Mouse (Mus musculus) T-helper 2 cell (primary cell): ENCODE measurements around the gene Dcdc2a.

Experiments
- in situ Hi-C: fragments of 300-600 bp; cut with MboI, MseI; formaldehyde crosslinking; loops from one replicate; pipeline ENCODE4 v1.15.1; 2025; ENCODE audit warnings: high pct_unique_total_duplicates

Dcdc2a gene

DNA sequence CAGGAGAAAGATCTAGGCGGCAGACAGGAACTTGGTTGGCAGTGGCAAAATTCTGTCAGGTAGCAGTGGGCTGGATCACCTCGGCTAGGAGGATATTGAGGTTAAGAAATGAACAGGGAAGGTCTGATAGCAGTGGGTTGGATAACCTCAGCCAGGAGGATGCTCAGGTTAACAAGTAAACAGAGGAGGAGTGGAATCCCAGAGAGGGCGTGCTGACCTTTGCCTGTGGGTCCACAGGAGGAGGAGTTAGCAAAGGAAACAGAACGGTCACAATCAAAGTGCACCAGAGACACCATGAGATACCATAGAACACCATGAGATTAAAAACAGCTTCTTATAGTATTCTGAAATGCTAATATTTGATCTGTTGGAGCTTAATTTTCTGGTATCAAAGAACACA is 38.6 kb downstream of the Dcdc2a start:
- in situ Hi-C loops: no loop called here

- in situ Hi-C loops: no loop called here
Observed at GRCm38 (mm10) chr13:25097348-25097747, 41.5 kb downstream of the Dcdc2a start.

DNA sequence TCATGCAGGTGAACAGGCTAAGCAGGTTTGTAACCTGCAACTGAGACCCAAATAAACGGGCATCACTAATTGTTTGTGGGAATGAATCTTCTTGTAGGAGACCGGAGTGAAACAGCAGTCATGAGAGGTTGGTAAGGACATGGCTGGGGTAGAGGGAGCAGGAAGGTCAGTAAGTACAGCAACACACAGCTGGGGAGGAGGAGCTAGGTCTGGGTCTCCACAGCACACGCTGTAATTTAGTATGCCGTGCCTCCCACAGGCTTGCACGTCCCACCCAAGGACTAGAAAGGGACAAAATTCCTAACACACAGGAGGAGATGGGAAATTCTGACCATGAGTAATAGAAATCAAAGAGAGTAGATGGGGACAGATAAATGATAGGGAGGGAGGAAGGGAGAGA is 42.8 kb downstream of the Dcdc2a start:
- in situ Hi-C loops: no loop called here

GRCm38 (mm10) chr13:25099508-25099907 is 43.7 kb downstream of the Dcdc2a start:
- in situ Hi-C loops: no loop called here

DNA sequence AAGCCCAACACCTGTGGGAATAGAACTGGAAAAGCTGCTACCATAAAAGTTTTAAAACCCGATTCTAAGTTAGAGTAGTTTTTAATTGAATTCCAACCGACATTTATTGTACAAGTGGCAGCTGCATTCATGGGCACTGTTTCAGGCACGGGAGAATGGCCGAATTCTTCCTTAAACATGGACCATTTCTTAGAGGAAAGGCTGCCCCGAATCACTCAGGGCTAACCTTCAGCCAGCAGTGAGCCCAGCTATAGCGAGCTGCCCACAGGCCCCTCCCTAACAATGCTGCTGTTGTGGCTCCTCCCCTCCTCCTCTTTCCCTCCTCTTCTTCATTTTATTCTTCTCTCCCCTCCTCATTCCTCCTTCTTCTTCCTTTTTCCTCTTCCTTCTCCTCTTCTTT is 44.8 kb downstream of the Dcdc2a start:
- in situ Hi-C loops: no loop called here

GRCm38 (mm10) chr13:25105671-25106070 is 49.9 kb downstream of the Dcdc2a start:
- in situ Hi-C loops: no loop called here

- in situ Hi-C loops: no loop called here
Observed at GRCm38 (mm10) chr13:25106740-25107139, 50.9 kb downstream of the Dcdc2a start.

GRCm38 (mm10) chr13:25108353-25108752 is 52.5 kb downstream of the Dcdc2a start:
- in situ Hi-C loops: no loop called here

GRCm38 (mm10) chr13:25110592-25111095 is 54.8 kb downstream of the Dcdc2a start:
- in situ Hi-C loops: no loop called here

- in situ Hi-C loops: loop anchor here (5.0 kb wide), 1 partner anchor 93 kb away; the partner anchor contains the start of gene Mrs2
Observed at GRCm38 (mm10) chr13:25115429-25115881, 59.7 kb downstream of the Dcdc2a start.

- in situ Hi-C loops: loop anchor here (5.0 kb wide), 1 partner anchor 94 kb away; the partner anchor contains the start of gene Mrs2
Observed at GRCm38 (mm10) chr13:25115971-25116370, 60.2 kb downstream of the Dcdc2a start.

- in situ Hi-C loops: no loop called here
Observed at GRCm38 (mm10) chr13:25122740-25123335, 67.0 kb downstream of the Dcdc2a start.

GRCm38 (mm10) chr13:25127216-25127615 is 71.4 kb downstream of the Dcdc2a start:
- in situ Hi-C loops: no loop called here

- in situ Hi-C loops: no loop called here
Observed at GRCm38 (mm10) chr13:25127806-25128205, 72.0 kb downstream of the Dcdc2a start.

- in situ Hi-C loops: no loop called here
Observed at GRCm38 (mm10) chr13:25128766-25129165, 73.0 kb downstream of the Dcdc2a start.

DNA sequence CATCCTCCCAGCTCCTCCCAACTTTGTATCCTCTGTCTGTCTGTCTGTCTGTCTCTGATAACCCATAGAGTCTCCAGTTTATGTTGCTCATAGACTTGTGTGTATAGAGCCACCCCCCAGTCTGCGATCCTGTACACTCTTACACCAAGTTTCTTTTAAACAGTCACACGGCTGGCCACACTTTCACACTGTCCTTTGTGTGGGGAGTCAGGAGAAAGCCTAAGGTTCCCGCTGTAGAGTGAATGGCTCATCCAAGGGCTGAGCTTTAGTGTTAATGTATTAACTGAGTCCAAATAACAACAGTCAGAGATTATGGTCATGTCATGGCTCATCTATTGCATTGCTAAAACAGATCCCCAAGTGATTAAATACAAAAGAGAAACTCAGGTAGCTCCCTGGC is 87.3 kb downstream of the Dcdc2a start:
- in situ Hi-C loops: no loop called here

DNA sequence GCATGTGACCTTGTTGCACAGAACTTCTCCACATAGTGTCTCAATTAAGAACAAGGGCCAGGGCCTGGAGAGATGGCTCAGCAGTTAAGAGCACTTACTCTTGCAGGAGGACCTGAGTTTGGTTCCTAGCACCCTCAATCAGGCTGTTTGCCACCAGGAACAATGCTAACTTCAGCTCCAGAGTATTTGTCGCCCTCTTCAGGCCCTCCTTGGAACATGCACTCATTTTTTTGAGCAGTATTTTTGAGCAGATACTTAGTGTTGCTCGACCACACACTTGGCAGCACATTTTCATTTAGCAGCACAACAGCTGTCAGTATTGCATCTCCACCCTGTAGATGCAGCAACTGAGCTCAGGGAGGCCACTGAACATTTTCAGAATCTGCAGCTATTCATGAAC is 88.3 kb downstream of the Dcdc2a start:
- in situ Hi-C loops: no loop called here

DNA sequence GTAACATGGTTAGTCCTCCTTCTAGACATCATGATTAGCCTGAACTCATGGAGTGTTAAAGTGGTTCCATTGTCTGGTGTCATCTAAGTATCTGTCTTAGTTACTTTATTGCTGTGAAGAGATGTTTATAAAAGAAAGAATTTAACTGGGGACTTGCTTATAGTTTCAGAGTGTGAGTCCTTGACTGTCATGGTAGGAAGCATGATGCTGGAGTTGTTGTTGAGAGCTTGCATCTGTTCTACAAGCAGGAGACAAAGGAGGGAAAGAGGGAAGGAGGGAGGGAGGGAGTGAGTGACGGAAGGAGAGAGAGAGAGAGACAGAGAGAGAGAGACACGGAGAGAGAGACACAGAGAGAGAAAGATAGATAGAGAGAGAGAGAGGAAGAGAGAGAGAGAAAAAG is 90.4 kb downstream of the Dcdc2a start:
- in situ Hi-C loops: no loop called here

DNA sequence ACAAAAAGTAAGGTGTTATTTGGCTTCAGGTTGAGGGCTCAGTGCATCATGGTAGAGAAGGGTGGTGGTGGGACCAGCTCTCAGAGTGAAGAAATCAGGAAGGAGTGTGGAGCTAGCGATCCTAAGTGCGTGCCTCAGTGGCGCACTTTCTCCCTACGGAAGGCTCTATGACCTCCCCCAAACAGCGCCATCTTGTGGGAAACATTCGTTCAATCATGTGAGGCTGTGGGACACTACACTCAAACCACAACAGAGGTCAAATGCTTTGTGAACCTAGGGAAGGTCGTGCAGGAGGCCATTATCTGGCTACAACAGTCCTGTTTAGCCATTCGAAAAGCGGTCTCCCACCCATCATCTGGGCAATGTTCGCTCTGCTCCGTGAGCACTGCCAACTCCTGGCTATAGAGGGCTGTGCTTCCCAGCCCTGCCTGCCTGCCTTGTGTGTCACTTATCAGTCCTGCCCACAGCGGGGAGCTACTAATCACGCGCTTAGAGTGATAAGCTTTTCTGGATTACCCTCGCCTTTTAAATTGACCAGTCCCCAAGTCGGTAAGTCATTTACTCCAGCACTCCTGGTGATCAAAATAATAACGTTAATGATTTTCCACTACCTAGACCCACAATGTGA is 94.5 kb downstream of the Dcdc2a start:
- in situ Hi-C loops: no loop called here

DNA sequence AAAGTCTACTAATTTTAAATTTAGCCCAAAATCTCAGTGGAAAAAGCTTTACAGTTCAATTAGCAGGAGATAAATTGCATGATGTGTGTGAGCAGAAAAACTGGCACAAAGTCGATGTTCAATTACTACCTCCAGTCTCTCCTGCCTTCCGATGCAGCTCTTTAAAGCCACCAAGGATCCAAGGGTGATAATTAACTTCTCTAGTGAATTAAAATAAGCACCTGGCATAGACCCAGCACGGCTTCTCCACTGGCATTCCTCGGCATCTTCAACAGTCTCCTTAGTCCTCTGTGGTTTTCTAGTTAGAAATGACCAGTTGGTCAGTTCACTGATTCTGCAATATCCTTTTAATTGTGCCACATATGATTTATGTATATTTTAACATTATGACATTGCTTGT is 95.1 kb downstream of the Dcdc2a start:
- in situ Hi-C loops: no loop called here

GRCm38 (mm10) chr13:25159917-25160316 is 104.1 kb downstream of the Dcdc2a start:
- in situ Hi-C loops: no loop called here

DNA sequence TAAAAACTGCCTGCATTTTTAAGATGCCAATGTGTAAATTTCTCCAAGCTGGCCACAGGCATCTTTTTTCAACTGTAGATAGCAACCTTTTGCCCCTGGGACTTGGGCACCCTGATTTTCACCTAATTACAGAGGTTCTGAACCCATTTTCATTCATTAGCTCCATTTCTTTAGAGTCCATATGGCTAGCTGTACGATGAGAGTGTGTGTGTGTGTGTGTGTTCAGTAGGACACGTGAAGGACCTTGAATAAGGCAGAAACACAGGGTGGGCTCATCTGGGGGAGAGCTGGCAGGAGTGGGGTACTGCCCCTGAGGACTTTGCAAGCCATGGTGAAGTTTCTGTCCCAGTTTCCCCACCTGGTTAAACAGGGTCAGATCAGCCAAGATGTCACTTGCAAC is 105.0 kb downstream of the Dcdc2a start:
- in situ Hi-C loops: no loop called here

DNA sequence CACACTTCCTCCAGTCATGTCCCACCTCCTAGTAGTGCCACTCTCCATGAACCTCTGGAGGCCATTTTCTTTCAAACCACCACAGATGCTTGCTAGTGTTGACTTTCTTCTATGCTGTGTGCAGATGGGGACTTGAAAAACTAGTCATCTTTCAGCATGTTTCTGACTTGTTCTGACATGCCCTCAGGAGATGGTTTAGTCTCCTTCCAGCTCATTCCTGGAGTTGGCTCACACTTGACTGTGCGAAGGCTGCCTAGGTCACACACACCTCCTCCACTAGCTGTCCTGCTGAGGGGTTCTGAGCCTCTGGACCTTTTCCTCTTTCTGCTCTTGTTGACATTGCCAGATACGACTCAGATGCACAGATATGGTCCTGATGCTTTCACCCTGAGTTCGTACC is 106.8 kb downstream of the Dcdc2a start:
- in situ Hi-C loops: no loop called here
